Mouse (Mus musculus) lung, postnatal 0 days (tissue): Measurements from ENCODE around the gene Zbtb9. TPM values are rescaled to one million over a fixed set of nuclear protein-coding genes. Genes with fewer than 3 reads are reported as not detected.

Source experiments
- ATAC-seq: fragments of 200-750 bp; cut with Nextera tagmentation; 2 replicates; pipeline ENCODE4 v1.8.0; 2017; ENCODE audit warnings: moderate library complexity
- DNase-seq: peaks from one replicate; pipeline ENCODE4 v3.0.0-alpha.2; 2016; ENCODE audit warnings: low spot score
- H3K27ac ChIP-seq: fragments of 300-500 bp; sonication (generic); 2 replicates; pipeline ENCODE4 v1.5.1; 2014; ENCODE audit warnings: antibody characterized with exemption, mild to moderate bottlenecking, low read length, mixed read lengths
- H3K27me3 ChIP-seq: fragments of 300-500 bp; sonication (generic); replicated peaks from 2 replicates; pipeline ENCODE4 v1.6.1; 2014; ENCODE audit warnings: low read length, mixed read lengths; ENCODE audit not compliant: insufficient read depth
- H3K36me3 ChIP-seq: fragments of 300-500 bp; sonication (generic); 2 replicates; pipeline ENCODE4 v1.6.1; 2014; ENCODE audit warnings: low read length, mixed read lengths; ENCODE audit not compliant: insufficient read depth
- H3K4me1 ChIP-seq: fragments of 300-500 bp; sonication (generic); 2 replicates; pipeline ENCODE4 v1.6.1; 2014; ENCODE audit warnings: antibody characterized with exemption, low read depth, low read length, mixed read lengths; ENCODE audit not compliant: insufficient read depth
- H3K4me2 ChIP-seq: fragments of 300-500 bp; sonication (generic); replicated peaks from 2 replicates; pipeline ENCODE4 v1.6.1; 2014; ENCODE audit warnings: low read depth, mild to moderate bottlenecking, low read length, moderate library complexity, mixed read lengths
- H3K4me3 ChIP-seq: fragments of 300-500 bp; sonication (generic); 2 replicates; pipeline ENCODE4 v1.5.1; 2014; ENCODE audit warnings: low read depth, low read length
- H3K9ac ChIP-seq: fragments of 300-500 bp; sonication (generic); replicated peaks from 2 replicates; pipeline ENCODE4 v1.6.1; 2014; ENCODE audit warnings: low read depth, mild to moderate bottlenecking
- H3K9me3 ChIP-seq: fragments of 300-500 bp; sonication (generic); 2 replicates; pipeline ENCODE4 v1.6.1; 2016; ENCODE audit warnings: low read length, mixed read lengths
- CTCF ChIP-seq: IDR thresholded peaks from 2 replicates; pipeline ENCODE4 v1.5.1; 2016; ENCODE audit warnings: antibody characterized with exemption, mild to moderate bottlenecking
- EP300 ChIP-seq: IDR thresholded peaks from 2 replicates; pipeline ENCODE4 v1.6.1; 2016; ENCODE audit warnings: antibody characterized with exemption, mild to moderate bottlenecking, control low read depth
- WGBS: fragments of 180-500 bp; shearing (Covaris S2); extraction: QIAGEN DNeasy Blood & Tissue Kit; methylation state at CpG from one replicate; pipeline ENCODE4 v1.1.7; 2014; 5-methylcytosine and 5-hydroxymethylcytosine counted together
- polyA plus RNA-seq: library from polyadenylated mRNA; unstranded; fragments of >200 nt; fragmentation: Nextera tagmentation; extraction: Ambion mirVana; gene quantifications from 2 replicates; pipeline ENCODE4 v1.2.1, GENCODE M21; 2015

Zbtb9 gene
- polyA plus RNA-seq, 1 experiment from 2014 or later, result 9.3 TPM

DNA sequence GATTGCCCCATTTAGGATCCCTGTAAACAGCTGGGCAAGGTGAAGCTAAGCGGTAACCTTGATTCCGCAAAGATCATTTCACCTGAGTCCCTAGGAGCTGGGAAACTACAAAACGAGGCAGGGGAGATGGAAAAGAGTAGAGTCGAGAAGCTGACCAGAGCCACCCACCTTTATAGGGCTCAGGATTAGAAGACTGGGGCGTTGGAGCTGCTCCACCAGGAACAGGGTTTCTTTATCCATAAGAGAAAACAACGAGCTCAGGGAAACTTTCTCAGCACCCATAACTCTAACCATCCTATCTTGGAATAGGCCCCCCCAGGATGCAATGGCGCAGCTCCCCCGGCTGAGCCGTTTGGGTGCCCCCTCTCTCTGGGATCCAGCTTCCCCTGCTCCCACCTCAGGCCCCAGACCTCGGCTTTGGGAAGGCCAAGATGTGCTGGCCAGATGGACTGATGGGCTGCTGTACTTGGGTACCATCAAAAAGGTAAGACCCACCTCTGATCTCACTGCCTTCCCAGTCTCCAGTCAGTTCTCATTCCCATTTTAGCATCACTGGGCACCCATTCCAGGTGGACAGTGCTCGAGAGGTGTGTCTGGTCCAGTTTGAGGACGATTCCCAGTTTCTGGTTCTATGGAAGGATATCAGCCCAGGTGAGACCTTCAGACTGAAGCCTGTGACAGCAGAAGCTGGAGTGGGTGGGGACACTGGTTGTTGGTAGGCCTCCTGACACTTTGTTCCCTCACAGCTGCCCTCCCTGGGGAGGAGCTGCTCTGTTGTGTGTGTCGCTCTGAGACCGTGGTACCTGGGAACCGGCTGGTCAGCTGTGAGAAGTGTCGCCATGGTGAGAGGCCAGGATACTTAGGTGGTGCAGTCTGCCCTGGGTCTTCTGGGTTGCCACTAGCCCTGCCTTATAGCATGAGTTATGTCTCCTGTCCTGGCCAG, 38.8 kb upstream of the Zbtb9 start:
- no peaks in the 10 kb centered on the region for H3K9me3 ChIP-seq
- H3K4me2 ChIP-seq, result peak overlapping the region; percentile 96
- peak overlapping the region; percentile 85; the same call in 1 of the 2 replicates for H3K4me3 ChIP-seq
- no peak overlapping the region for H3K27ac ChIP-seq
- H3K4me1 ChIP-seq, result peaks cover 21% of the 10 kb centered on the region
- H3K9ac ChIP-seq, result no peak overlapping the region; the same call in 1 of the 2 replicates
- 80% methylated on average over 16 of the region's 16 CpGs for WGBS
- TF ChIP-seq CTCF (no peak), EP300 (no peak)
- H3K27me3 ChIP-seq, result no peaks in the 10 kb centered on the region
- H3K36me3 ChIP-seq, result no peaks in the 10 kb centered on the region
- ATAC-seq (no peak), DNase-seq (no peak)

GRCm38 (mm10) chr17:26935027-26935426, 37.9 kb upstream of the Zbtb9 start:
- H3K4me3 ChIP-seq, result no peak overlapping the region
- no peaks in the 10 kb centered on the region for H3K27me3 ChIP-seq
- WGBS, result 85% methylated on average over 9 of the region's 9 CpGs
- peaks cover 24% of the 10 kb centered on the region for H3K4me1 ChIP-seq
- TF ChIP-seq CTCF, result no peak
- TF ChIP-seq EP300, result no peak
- DNase-seq (no peak), ATAC-seq (no peak)
- no peak overlapping the region for H3K27ac ChIP-seq
- no peaks in the 10 kb centered on the region for H3K36me3 ChIP-seq
- H3K4me2 ChIP-seq, result no peak overlapping the region
- no peak overlapping the region for H3K9ac ChIP-seq
- H3K9me3 ChIP-seq, result no peaks in the 10 kb centered on the region

DNA sequence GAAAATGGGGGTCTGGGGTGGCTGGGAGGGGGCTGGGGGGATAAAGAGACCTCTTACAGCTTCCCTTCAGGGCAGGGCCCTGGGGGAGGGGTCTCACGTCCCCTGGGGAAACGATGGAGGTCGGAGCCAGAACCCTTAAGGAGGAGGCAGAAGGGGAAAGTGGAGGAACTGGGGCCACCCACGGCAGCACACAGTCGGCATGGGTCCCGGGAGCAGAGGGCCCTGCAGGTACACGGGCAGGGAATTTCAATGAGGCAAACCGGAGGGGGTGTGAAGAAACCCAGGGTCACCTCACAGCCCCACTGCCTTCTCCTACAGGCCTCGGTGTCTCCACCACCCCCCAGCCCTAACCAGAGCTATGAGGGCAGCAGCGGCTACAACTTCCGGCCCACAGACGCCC, 36.5 kb upstream of the Zbtb9 start:
- ATAC-seq (no peak), DNase-seq (no peak)
- H3K36me3 ChIP-seq, result no peaks in the 10 kb centered on the region
- no peaks in the 10 kb centered on the region for H3K27me3 ChIP-seq
- H3K27ac ChIP-seq, result no peak overlapping the region
- H3K4me1 ChIP-seq, result peaks cover 34% of the 10 kb centered on the region
- WGBS, result 76% methylated on average over 12 of the region's 12 CpGs
- no peak overlapping the region for H3K9ac ChIP-seq
- no peak overlapping the region for H3K4me2 ChIP-seq
- H3K9me3 ChIP-seq, result no peaks in the 10 kb centered on the region
- no peak overlapping the region for H3K4me3 ChIP-seq
- TF ChIP-seq EP300 (no peak), CTCF (no peak)

GRCm38 (mm10) chr17:26936921-26937695, 35.9 kb upstream of the Zbtb9 start:
- Histone ChIP-seq H3K9ac (no peak overlapping the region), H3K4me1 (peaks cover 34% of the 10 kb centered on the region)
- WGBS, result 77% methylated on average over 15 of the region's 15 CpGs

DNA sequence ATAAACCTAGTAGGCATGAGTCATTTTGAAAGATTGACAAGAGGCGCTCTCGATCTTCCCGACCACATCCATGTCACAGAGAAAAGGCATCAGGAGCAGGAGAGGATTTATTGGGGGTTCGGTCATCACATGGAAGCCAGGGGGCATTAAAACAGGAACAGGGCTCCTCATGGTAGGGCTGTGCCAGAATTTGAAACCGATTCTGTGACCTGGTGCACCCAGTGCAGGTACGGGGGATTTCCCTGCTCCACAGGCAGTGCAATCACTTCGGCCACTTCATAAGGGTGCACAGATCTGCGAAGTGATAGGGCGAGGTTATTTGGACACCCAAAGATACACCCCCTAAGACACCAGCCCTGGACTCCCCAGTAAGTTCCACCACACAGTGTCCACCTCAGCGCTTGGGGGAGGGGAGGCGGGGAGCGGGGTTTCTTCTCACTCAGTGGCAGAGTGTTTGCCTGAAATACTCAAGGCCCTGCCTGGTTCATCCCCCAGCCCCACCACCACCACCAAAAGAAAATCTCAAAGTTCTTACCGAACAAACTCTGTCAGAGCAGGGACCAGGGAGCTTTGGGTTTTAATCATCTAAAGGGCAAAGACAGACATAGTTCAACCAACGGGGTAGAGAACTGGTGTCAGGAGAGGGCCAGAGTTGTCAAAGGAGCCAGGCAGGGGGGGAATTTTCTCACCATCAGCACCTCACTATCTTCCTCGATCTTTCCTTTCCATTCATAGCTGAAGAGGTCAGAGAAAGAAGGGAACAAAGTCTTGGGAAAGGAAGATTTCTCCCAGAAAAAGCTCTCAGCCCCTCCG, 34.9 kb upstream of the Zbtb9 start:
- WGBS, result 42% methylated on average over 16 of the region's 16 CpGs
- Histone ChIP-seq H3K27me3 (no peaks in the 10 kb centered on the region), H3K9ac (peak overlapping the region; percentile 60; the same call in 1 of the 2 replicates), H3K4me1 (peaks cover 32% of the 10 kb centered on the region), H3K36me3 (no peaks in the 10 kb centered on the region), H3K4me3 (peak overlapping the region; percentile 64), H3K4me2 (peak overlapping the region; percentile 95), H3K27ac (peak overlapping the region; percentile 84; the same call in 1 of the 2 replicates), H3K9me3 (no peaks in the 10 kb centered on the region)
- DNase-seq, result no peak
- no peak for ATAC-seq
- TF ChIP-seq EP300, result no peak
- TF ChIP-seq CTCF, result no peak

More at GRCm38 (mm10) chr17:26936921-26937695, 35.9 kb upstream of the Zbtb9 start:
- H3K4me2 ChIP-seq, result no peak overlapping the region
- no peak for ATAC-seq
- TF ChIP-seq CTCF (no peak), EP300 (no peak)
- H3K27ac ChIP-seq, result no peak overlapping the region
- H3K36me3 ChIP-seq, result no peaks in the 10 kb centered on the region
- no peak for DNase-seq
- no peaks in the 10 kb centered on the region for H3K27me3 ChIP-seq
- no peaks in the 10 kb centered on the region for H3K9me3 ChIP-seq
- no peak overlapping the region for H3K4me3 ChIP-seq
